Mouse (Mus musculus) lung, postnatal 0 days (tissue): ENCODE measurements around the gene Gm21093. TPM values are rescaled to one million over a fixed set of nuclear protein-coding genes. Genes with fewer than 3 reads are reported as not detected.
"Not testable (repeated sequence)": the region's sequence is repeated elsewhere in the genome, so short reads cannot be mapped to it uniquely, and the experiment has no call there.

ENCODE experiments used
- ATAC-seq: fragments of 200-750 bp; cut with Nextera tagmentation; 2 replicates; pipeline ENCODE4 v1.8.0; 2017; ENCODE audit warnings: moderate library complexity
- DNase-seq: peaks from one replicate; pipeline ENCODE4 v3.0.0-alpha.2; 2016; ENCODE audit warnings: low spot score
- H3K27ac ChIP-seq: fragments of 300-500 bp; sonication (generic); 2 replicates; pipeline ENCODE4 v1.5.1; 2014; ENCODE audit warnings: antibody characterized with exemption, mild to moderate bottlenecking, low read length, mixed read lengths
- H3K27me3 ChIP-seq: fragments of 300-500 bp; sonication (generic); replicated peaks from 2 replicates; pipeline ENCODE4 v1.6.1; 2014; ENCODE audit warnings: low read length, mixed read lengths; ENCODE audit not compliant: insufficient read depth
- H3K36me3 ChIP-seq: fragments of 300-500 bp; sonication (generic); 2 replicates; pipeline ENCODE4 v1.6.1; 2014; ENCODE audit warnings: low read length, mixed read lengths; ENCODE audit not compliant: insufficient read depth
- H3K4me1 ChIP-seq: fragments of 300-500 bp; sonication (generic); 2 replicates; pipeline ENCODE4 v1.6.1; 2014; ENCODE audit warnings: antibody characterized with exemption, low read depth, low read length, mixed read lengths; ENCODE audit not compliant: insufficient read depth
- H3K4me2 ChIP-seq: fragments of 300-500 bp; sonication (generic); replicated peaks from 2 replicates; pipeline ENCODE4 v1.6.1; 2014; ENCODE audit warnings: low read depth, mild to moderate bottlenecking, low read length, moderate library complexity, mixed read lengths
- H3K4me3 ChIP-seq: fragments of 300-500 bp; sonication (generic); 2 replicates; pipeline ENCODE4 v1.5.1; 2014; ENCODE audit warnings: low read depth, low read length
- H3K9ac ChIP-seq: fragments of 300-500 bp; sonication (generic); replicated peaks from 2 replicates; pipeline ENCODE4 v1.6.1; 2014; ENCODE audit warnings: low read depth, mild to moderate bottlenecking
- H3K9me3 ChIP-seq: fragments of 300-500 bp; sonication (generic); 2 replicates; pipeline ENCODE4 v1.6.1; 2016; ENCODE audit warnings: low read length, mixed read lengths
- WGBS: fragments of 180-500 bp; shearing (Covaris S2); extraction: QIAGEN DNeasy Blood & Tissue Kit; methylation state at CpG from one replicate; pipeline ENCODE4 v1.1.7; 2014; 5-methylcytosine and 5-hydroxymethylcytosine counted together
- polyA plus RNA-seq: library from polyadenylated mRNA; unstranded; fragments of >200 nt; fragmentation: Nextera tagmentation; extraction: Ambion mirVana; gene quantifications from 2 replicates; pipeline ENCODE4 v1.2.1, GENCODE M21; 2015

Gm21093 gene
- not detected in 2 replicates for polyA plus RNA-seq

GRCm38 (mm10) chr4:42034626-42035025, at the start of gene Gm21093:
Gm21093 (minus strand) TSS chr4:42034726.
- H3K9ac ChIP-seq, H3K4me2 ChIP-seq, H3K27ac ChIP-seq, ATAC-seq, DNase-seq, H3K36me3 ChIP-seq, H3K27me3 ChIP-seq, H3K9me3 ChIP-seq, H3K4me3 ChIP-seq, H3K4me1 ChIP-seq: not testable (repeated sequence)
- no CpG with 5 or more reads among the region's 8 CpGs for WGBS

Other genes with a start within 250 kb of the Gm21093 start
- 94.4 and 95.8 TPM in 2 replicates for gene Gm21541, start 131.1 kb downstream of the Gm21093 start, polyA plus RNA-seq
- 0.36 and 0.84 TPM in 2 replicates for gene Gm20878, start 93.2 kb downstream of the Gm21093 start, polyA plus RNA-seq
- gene Fam205a4, start 68.7 kb downstream of the Gm21093 start, polyA plus RNA-seq, result 0.04 and 0.06 TPM in 2 replicates
- gene Gm3893, start 56.5 kb upstream of the Gm21093 start, polyA plus RNA-seq, result not detected in 2 replicates
- 4.8 TPM in 1 of 2 replicates, not detected in the other for gene Gm13304, start 80.1 kb upstream of the Gm21093 start, polyA plus RNA-seq
- gene Gm13306, start 118.7 kb upstream of the Gm21093 start, polyA plus RNA-seq, result not detected in 2 replicates
- gene Gm13305, start 133.9 kb upstream of the Gm21093 start, polyA plus RNA-seq, result 0.31 TPM in 1 of 2 replicates, not detected in the other
- gene Gm10600, start 205.9 kb upstream of the Gm21093 start, polyA plus RNA-seq, result not detected in 2 replicates
- gene Ccl21b, start 221.0 kb upstream of the Gm21093 start, polyA plus RNA-seq, result 2.9 and 3.4 TPM in 2 replicates